Mouse (Mus musculus) inflammation-experienced regulatory T-cells, adult 6 months (primary cell): Measurements from ENCODE around the gene Klhl8. TPM values are rescaled to one million over a fixed set of nuclear protein-coding genes. Genes with fewer than 3 reads are reported as not detected.

Experiments used
- ATAC-seq: one replicate; pipeline ENCODE4 v1.8.0; 2017
- polyA plus RNA-seq, 3 experiments: library from polyadenylated mRNA; unstranded; fragments of 100-300 nt; shearing (Covaris generic); gene quantifications; one replicate each; pipeline ENCODE4 v1.2.1; 2017

The Klhl8 gene
- polyA plus RNA-seq, 3 experiments from 2014 or later: 0.19 to 0.75 (median 0.49) TPM

- no peak for ATAC-seq
Measured at GRCm38 (mm10) chr5:103845418-103846153, 65.5 kb downstream of the Klhl8 start.

- no peak for ATAC-seq
Measured at GRCm38 (mm10) chr5:103843938-103844337, 67.1 kb downstream of the Klhl8 start.

DNA sequence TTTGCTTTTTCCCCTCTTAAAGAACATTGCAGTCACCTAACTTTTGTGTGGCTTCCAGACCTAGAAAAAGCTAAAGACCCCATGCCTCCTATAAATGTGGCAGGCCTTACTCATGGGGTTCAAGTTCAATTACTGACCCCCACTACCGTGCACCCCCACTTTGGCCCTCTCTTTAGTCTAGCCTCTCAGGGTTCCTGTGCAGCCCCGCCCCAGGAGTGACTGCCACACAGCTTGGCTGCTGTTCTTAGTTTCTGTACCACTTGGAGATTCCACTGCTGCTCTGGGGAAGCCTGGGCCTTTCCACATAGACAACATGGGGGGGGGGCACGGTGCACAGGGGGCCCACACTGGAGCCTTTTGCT is 71.8 kb downstream of the Klhl8 start:
- ATAC-seq: no peak

- ATAC-seq: no peak
Measured at GRCm38 (mm10) chr5:103838550-103839264, 72.4 kb downstream of the Klhl8 start.

- ATAC-seq: no peak
Measured at GRCm38 (mm10) chr5:103836148-103836784, 74.8 kb downstream of the Klhl8 start.

GRCm38 (mm10) chr5:103835471-103836147 is 75.5 kb downstream of the Klhl8 start:
- ATAC-seq: no peak

GRCm38 (mm10) chr5:103830886-103831285 is 80.2 kb downstream of the Klhl8 start:
- ATAC-seq: no peak

GRCm38 (mm10) chr5:103829158-103829557 is 81.9 kb downstream of the Klhl8 start:
- ATAC-seq: no peak

DNA sequence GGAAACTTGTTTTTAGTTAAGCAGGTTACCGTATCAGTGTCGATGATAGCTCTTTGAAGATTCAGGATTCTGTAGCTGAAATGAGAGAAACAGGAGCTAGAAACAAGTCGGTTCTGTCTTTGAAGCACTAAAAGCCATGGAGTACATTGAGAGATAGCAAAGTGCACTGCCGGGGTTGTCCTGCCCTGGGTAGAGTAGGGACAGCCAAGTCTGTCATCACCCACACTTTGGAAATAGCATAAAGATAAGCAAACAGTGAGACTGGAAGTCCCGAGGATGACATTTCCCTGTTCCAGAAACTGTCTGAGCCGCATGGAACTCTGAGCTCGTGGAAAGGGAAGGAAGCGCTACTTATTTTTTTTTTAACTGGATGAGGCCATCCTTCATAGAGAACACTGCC is 82.3 kb downstream of the Klhl8 start:
- ATAC-seq: no peak

GRCm38 (mm10) chr5:103828304-103828703 is 82.8 kb downstream of the Klhl8 start:
- ATAC-seq: no peak

DNA sequence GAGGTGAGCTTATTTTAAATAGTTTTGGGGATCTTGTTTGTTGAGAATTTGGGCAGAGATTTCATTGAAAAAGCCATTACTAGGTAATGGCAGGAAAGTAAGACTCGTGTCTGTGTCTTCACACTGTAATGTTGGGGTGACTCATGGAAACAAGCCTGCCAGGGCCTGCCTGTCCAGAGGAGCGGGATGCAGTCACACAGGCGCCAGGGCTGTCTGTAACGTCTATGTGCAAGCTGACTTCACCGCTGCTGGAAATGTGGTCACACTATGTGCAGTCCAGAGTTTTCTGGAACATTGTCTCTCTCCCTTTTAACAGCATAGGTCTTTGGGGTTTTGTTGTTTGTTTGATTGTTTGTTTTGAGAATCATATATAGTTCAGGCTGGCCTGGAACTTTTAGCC is 88.1 kb downstream of the Klhl8 start:
- no peak for ATAC-seq

DNA sequence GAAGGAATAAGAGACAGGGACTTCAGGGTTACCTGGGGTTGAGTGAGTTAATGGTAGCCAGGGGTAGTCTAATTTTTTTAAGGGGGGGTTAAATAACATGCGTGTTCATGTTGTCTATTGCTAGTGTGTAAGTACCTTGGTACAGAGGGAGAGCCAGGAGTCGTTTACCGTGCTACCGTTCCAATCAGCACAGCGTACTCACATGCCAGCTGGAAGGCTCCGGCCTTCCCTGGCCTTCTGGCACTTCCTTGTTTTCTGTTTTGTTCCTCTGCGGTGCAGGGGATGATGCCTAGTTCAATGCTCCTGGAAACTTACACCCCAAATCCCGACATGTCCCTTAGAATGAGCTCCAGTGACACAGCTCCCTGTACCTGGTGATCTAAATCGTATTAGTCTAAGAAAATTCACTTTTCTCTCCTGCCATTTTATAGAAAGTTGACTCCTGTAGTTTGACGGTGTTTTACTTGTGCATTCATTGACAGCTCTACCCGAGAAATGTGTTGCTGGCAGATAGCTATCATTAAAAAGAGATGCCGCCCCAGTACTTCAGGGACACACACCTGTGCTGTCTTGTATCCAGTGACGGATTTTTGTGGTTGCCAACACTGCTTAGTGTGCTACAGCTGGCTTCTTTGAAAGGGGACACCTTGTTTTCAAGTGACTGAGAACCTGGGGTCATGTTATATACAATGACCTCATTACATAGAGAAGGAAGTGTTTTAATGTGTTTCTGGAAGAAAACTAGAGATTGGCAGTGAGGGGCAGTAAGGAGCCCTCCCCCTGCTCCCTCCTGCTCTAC is 89.4 kb downstream of the Klhl8 start:
- no peak for ATAC-seq

- ATAC-seq: no peak
Measured at GRCm38 (mm10) chr5:103821062-103821461, 90.0 kb downstream of the Klhl8 start.

DNA sequence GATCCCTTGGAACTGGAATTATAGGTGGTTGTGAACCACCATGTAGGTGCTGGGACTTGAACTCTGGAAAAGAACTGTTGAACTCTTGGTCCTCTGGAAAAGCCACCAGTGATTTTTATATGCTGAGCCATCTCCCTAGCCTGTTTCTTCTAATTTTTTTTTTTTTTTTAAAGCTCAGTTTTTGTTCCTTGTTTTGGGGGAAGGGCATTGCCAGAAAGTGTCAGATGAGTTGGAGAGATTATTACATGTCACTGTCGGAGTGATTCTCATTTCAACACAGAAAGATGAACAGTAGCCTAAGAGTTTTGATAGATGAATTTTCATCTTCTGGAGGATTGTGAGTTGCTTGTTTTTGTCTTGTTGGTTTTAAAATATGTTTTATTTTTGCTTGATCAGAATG is 91.4 kb downstream of the Klhl8 start:
- no peak for ATAC-seq

DNA sequence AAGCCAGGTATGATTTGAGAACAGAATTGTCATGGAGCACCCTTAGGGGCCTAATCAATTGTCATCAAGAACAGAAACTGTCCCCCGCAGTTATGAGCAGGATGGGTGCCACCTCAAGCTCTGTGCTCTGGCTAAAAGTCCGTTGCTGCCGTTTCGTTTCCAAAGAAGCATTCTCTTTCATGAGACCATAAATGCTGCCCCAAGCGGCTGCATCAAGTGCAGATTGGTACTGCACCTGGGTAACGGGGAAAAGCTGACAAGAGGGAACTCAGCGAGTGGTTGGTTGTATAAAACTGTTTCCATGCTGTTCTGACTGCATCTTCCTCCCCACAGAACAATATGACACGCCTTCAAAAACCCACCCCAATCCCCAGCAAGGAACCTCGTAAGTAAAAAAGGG is 92.5 kb downstream of the Klhl8 start:
- ATAC-seq: no peak

- peak; percentile 80 for ATAC-seq
Measured at GRCm38 (mm10) chr5:103817754-103818153, 93.3 kb downstream of the Klhl8 start.

GRCm38 (mm10) chr5:103816718-103817117 is 94.3 kb downstream of the Klhl8 start:
- no peak for ATAC-seq

DNA sequence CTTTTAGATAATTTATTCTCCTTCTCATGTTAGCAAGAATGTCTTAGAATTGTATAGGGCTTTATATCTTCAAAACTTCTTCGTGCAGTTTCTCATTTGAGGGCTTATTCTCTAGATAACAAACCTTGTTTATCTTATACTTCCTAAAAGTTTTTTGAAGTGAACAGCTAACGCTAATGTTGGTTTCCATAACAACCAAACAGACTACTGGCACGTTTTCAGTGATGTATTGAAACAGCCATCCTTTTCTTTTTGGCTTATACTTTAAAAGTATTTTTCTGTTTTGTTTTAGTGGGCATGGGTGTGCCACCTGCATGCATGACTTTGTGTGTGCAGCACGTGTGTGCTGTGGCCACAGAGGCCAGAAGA is 95.8 kb downstream of the Klhl8 start:
- no peak for ATAC-seq

DNA sequence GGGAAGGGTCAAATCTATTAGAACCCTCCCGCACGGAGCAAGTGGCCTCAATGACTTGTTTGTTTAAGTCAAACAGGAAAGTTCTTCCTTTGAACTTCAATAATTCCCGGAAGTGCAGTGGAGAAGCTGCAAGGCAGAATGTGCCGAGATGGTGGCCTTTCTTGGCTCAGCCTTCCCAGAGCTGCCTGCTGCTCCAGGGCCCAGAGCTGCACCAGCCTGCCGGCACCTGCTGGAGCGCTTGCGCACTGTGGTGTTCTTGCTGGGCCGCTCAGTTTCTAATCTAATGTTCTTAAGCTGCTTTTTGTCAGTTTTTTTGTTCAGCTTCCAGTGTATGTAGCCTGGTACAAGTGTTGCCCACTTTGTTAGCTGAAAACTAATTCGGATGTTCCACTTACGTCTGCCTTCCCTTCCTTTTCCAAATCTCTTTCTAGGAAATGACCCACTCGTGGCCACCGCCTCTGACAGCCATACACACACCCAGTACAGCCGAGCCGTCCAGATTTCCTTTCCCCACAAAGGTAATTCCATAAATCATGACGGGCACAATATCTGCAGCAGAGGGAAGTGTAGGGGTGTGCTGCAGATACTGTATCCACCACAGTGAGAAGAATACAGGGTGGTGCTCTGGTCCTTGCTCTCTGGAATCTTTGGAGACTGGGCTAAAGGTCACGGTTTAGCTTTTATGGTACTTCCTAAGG is 96.4 kb downstream of the Klhl8 start:
- no peak for ATAC-seq

DNA sequence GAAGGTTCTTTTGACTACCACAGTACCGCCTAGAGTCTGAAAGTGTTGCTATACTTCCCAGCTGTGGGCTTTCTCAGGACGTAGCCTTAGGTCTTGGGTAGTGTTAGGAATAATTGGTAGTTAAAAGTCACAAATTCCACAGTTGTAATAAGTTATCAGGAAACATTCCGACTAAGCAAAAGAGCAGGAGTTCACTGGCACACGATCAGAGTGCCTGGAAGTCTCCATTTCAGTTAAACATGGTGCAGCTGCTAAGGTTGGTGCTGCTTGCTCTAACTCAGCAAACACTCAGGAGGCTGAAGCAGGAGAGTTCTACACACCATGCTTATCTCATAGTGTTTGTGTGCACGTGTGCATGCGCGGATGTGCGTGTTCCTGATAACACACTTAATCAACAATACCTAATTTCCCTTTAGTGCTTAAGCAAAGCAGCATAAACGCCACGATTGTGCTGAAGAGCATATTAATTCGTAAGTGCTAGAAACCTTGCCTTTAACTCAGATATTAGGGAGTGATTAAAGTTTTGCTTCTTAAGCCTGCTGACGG is 97.0 kb downstream of the Klhl8 start:
- no peak for ATAC-seq

DNA sequence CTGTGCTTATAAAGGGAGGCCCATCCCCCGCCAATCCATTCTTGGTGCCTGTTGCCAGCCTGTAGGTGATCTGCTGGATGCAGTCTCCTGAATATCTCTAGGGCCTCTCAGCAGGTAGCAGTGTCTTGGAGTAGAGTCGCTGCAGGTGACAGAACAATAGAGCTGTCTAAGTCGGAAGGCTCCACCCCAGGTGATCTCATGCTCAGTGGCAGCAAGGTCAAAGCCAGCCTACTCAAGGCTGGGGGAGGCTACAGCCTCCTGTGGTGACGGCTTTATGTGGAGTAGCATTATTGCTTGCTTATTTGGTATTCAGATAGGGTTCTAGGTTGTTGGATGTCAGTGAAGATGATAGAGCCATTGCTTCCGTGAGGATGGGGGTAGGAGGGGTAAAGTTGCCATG is 97.8 kb downstream of the Klhl8 start:
- no peak for ATAC-seq
